Mouse (Mus musculus): ENCODE data around the gene Nap1l1. TPM values are rescaled to one million over a fixed set of nuclear protein-coding genes. Genes with fewer than 3 reads are reported as not detected.

Nap1l1 gene
- polyA plus RNA-seq, 1 experiment = 18.8 TPM

DNA sequence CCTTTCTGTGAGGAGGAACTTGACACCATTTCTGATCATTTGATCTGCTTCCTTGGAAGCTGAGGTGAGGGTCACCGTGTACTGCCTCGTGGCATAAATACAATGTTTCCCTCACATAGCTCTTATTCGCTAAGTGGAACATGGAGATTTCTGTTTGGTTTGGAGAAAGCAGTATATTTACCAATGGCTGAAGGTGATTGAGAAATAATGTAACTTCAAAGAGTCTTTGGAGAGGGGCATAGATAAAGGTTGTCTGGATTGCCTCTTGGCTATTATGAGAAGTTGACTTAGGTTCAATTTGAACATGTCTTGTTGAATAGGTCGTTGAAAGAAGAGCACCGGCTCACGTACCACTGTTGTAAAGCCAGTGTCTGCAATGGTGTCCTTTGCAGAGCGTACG lies 61.7 kb downstream of the Nap1l1 start:
- WGBS = 82% methylated on average over 8 of the region's 8 CpGs
- no peak for TF ChIP-seq CTCF (conservative IDR thresholded peaks at IDR 0.05; ENCODE audit: insufficient read depth, insufficient read length, low read depth, low read length)
- no peak for TF ChIP-seq POLR2A (IDR thresholded peaks at IDR 0.05; ENCODE audit: low read depth, low read length)
- Histone ChIP-seq H3K4me1 (ENCODE audit: control insufficient read depth, insufficient read depth, low read length) (no peaks in the 10 kb centered on the region), H3K36me3 (ENCODE audit: control insufficient read depth, insufficient read depth, low read length) (no peaks in the 10 kb centered on the region), H3K27me3 (replicated peaks; ENCODE audit: control insufficient read depth, insufficient read depth, low read length) (no peaks in the 10 kb centered on the region), H3K27ac (ENCODE audit: insufficient read depth, low read depth, low read length) (no peak overlapping the region), H3K4me3 (ENCODE audit: insufficient read depth, low read depth, low read length) (no peak overlapping the region)
- DNase-seq = no peak

DNA sequence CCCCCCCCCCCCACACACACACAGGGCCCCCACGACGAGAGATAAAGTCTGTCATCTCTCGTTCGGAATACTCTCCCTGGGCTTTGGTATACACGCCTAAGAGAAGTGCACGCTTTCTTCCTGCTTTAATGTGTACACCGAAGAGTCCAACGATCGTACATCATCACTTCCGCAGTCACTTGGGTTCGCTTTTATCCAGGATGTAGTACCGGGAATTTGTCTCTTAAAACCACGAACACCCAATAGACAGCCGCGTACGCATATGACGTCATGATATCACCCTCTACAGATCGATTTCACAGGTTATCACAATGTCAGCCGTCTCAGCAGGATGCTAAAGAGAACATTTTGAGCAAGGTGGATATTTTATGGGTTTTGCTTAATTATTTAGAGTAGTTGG lies 64.4 kb downstream of the Nap1l1 start:
- H3K4me1 ChIP-seq (ENCODE audit: control insufficient read depth, insufficient read depth, low read length) = no peaks in the 10 kb centered on the region
- no peak for DNase-seq
- 66% methylated on average over 19 of the region's 19 CpGs for WGBS
- no peaks in the 10 kb centered on the region for H3K36me3 ChIP-seq (ENCODE audit: control insufficient read depth, insufficient read depth, low read length)
- H3K4me3 ChIP-seq (ENCODE audit: insufficient read depth, low read depth, low read length) = no peak overlapping the region
- TF ChIP-seq POLR2A (IDR thresholded peaks at IDR 0.05; ENCODE audit: low read depth, low read length) (no peak), CTCF (conservative IDR thresholded peaks at IDR 0.05; ENCODE audit: insufficient read depth, insufficient read length, low read depth, low read length) (no peak)
- no peaks in the 10 kb centered on the region for H3K27me3 ChIP-seq (replicated peaks; ENCODE audit: control insufficient read depth, insufficient read depth, low read length)
- no peak overlapping the region for H3K27ac ChIP-seq (ENCODE audit: insufficient read depth, low read depth, low read length)

DNA sequence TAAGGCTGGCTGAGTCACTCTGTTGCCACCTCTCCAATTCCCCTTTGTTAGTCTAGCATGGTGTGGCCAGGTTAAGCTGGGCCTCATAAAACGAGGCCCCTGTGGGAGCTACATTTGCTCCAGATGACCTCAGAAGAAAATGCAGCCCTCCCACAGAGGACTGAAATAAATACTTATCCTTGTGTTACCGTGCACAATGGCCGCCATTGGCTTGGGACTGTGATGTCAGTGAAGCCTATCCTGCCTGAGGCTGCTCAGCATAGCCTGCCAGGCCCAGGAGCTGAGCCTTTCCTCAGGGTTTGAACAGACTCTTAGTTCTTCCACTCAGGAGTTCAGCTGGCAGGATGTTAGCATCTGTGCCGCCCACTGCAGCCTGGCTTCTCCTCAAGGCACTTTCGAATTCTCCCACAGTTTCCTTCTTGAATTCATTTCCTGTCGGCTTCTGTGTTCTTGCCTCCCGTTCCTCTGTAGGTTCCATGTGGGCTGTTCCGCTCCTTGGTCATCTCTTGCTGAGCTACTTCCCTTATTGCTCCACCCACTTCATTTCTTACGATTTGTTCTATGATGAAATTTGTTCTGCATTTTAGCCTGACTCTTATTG lies 66.8 kb downstream of the Nap1l1 start:
- TF ChIP-seq CTCF (conservative IDR thresholded peaks at IDR 0.05; ENCODE audit: insufficient read depth, insufficient read length, low read depth, low read length) = no peak
- no peak for TF ChIP-seq POLR2A (IDR thresholded peaks at IDR 0.05; ENCODE audit: low read depth, low read length)
- H3K27ac ChIP-seq (ENCODE audit: insufficient read depth, low read depth, low read length) = no peak overlapping the region
- H3K27me3 ChIP-seq (replicated peaks; ENCODE audit: control insufficient read depth, insufficient read depth, low read length) = no peaks in the 10 kb centered on the region
- no peak overlapping the region for H3K4me3 ChIP-seq (ENCODE audit: insufficient read depth, low read depth, low read length)
- H3K4me1 ChIP-seq (ENCODE audit: control insufficient read depth, insufficient read depth, low read length) = peaks cover 5% of the 10 kb centered on the region
- no peaks in the 10 kb centered on the region for H3K36me3 ChIP-seq (ENCODE audit: control insufficient read depth, insufficient read depth, low read length)
- WGBS = 43% methylated on average over 9 of the region's 9 CpGs
- peak; percentile 54 for DNase-seq

DNA sequence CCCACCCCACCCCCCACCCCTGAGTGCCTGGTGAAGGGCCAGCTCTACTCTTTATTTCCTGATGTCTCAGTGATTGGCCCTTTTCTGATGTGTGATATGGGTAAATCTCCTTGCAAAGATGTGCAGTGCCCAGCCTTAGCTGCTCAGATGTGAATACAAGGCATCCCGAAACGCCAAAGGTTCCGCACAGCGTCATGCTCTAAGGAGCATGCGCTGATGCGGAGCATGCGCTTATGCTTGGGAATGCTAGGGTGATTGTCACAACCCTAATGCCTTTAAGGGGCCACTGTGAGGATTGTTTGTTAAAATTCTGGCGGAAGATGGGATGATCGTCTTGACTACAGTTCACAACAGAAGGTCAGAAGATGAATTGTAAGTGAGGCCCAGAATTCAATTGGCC lies 67.7 kb downstream of the Nap1l1 start:
- Histone ChIP-seq H3K4me3 (ENCODE audit: insufficient read depth, low read depth, low read length) (no peak overlapping the region), H3K36me3 (ENCODE audit: control insufficient read depth, insufficient read depth, low read length) (no peaks in the 10 kb centered on the region), H3K27me3 (replicated peaks; ENCODE audit: control insufficient read depth, insufficient read depth, low read length) (no peaks in the 10 kb centered on the region), H3K27ac (ENCODE audit: insufficient read depth, low read depth, low read length) (no peak overlapping the region), H3K4me1 (ENCODE audit: control insufficient read depth, insufficient read depth, low read length) (peaks cover 5% of the 10 kb centered on the region)
- 48% methylated on average over 9 of the region's 9 CpGs for WGBS
- DNase-seq = no peak
- no peak for TF ChIP-seq CTCF (conservative IDR thresholded peaks at IDR 0.05; ENCODE audit: insufficient read depth, insufficient read length, low read depth, low read length)
- TF ChIP-seq POLR2A (IDR thresholded peaks at IDR 0.05; ENCODE audit: low read depth, low read length) = no peak

DNA sequence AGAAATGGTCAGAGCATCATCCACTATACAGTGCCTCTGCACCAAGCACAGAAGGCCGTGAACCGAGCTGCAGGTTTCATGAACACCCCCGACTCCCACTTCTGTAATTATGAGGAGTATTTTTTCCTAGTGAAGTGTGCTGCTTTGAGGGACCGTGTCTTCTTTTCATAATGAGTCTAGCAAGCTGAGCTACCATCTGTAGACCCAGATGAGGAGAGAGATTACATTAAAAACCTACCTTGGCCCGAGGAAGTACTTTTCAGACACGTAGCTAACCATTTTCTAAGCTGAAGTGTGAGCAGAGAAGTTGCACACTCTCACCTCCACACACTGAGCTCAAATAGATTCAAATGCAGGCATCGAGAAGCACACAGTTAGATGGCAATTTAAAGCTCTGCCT lies 70.1 kb downstream of the Nap1l1 start:
- DNase-seq = no peak
- Histone ChIP-seq H3K27me3 (replicated peaks; ENCODE audit: control insufficient read depth, insufficient read depth, low read length) (no peaks in the 10 kb centered on the region), H3K4me3 (ENCODE audit: insufficient read depth, low read depth, low read length) (no peak overlapping the region), H3K27ac (ENCODE audit: insufficient read depth, low read depth, low read length) (no peak overlapping the region; the same call in 1 of the 2 replicates), H3K36me3 (ENCODE audit: control insufficient read depth, insufficient read depth, low read length) (no peaks in the 10 kb centered on the region), H3K4me1 (ENCODE audit: control insufficient read depth, insufficient read depth, low read length) (peaks cover 5% of the 10 kb centered on the region)
- 85% methylated on average over 7 of the region's 7 CpGs for whole genome bisulfite sequencing
- TF ChIP-seq CTCF (conservative IDR thresholded peaks at IDR 0.05; ENCODE audit: insufficient read depth, insufficient read length, low read depth, low read length) (no peak), POLR2A (IDR thresholded peaks at IDR 0.05; ENCODE audit: low read depth, low read length) (no peak)

DNA sequence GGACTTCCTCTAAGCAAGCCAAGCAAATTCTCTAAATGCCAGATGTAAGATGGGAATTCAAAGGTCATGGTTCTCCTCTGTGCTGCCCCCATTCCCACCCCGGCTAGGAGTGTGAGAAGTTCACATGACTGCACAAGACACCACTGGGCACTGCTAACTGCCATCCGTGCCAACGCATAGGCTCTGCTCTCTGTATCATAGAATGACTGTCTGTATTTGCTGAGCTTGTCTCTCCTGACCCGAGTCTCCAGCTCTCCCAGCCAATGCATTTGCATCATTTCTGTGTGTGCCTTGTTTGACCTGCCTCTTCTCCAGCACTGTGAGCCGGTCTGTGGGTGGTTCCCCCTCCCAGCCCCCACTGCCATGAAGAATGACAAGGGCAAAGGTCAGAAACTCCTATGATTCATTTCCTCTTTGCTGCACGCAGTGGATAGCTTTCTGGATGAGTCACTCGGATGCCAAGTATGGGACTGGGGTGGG lies 70.8 kb downstream of the Nap1l1 start:
- Histone ChIP-seq H3K36me3 (ENCODE audit: control insufficient read depth, insufficient read depth, low read length) (no peaks in the 10 kb centered on the region), H3K27me3 (replicated peaks; ENCODE audit: control insufficient read depth, insufficient read depth, low read length) (no peaks in the 10 kb centered on the region), H3K27ac (ENCODE audit: insufficient read depth, low read depth, low read length) (no peak overlapping the region), H3K4me1 (ENCODE audit: control insufficient read depth, insufficient read depth, low read length) (peaks cover 5% of the 10 kb centered on the region), H3K4me3 (ENCODE audit: insufficient read depth, low read depth, low read length) (no peak overlapping the region)
- 17% methylated on average over 7 of the region's 7 CpGs for WGBS
- no peak for TF ChIP-seq CTCF (conservative IDR thresholded peaks at IDR 0.05; ENCODE audit: insufficient read depth, insufficient read length, low read depth, low read length)
- TF ChIP-seq POLR2A (IDR thresholded peaks at IDR 0.05; ENCODE audit: low read depth, low read length) = no peak
- peak; percentile 76 for DNase-seq

DNA sequence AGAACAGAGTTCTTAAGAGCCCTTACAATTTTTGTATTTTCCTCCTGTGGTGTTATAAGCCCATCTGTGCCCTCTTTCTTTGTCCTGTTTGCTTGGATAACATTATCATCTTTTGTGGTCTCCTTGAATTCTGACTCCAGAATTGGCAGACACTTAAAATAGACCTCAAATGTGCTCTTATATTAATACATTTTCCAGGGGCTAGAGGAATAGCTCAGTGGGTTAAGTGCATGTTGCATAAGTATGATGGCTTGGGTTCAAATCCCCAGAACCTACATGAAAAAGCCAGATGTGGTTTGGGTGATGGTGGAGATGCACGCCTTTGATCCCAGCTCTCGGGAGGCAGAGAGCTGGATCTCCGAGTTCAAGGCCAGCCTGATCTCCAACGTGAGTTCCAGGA lies 71.3 kb downstream of the Nap1l1 start:
- no peak for DNase-seq
- Histone ChIP-seq H3K27me3 (replicated peaks; ENCODE audit: control insufficient read depth, insufficient read depth, low read length) (no peaks in the 10 kb centered on the region), H3K27ac (ENCODE audit: insufficient read depth, low read depth, low read length) (no peak overlapping the region), H3K4me3 (ENCODE audit: insufficient read depth, low read depth, low read length) (no peak overlapping the region), H3K36me3 (ENCODE audit: control insufficient read depth, insufficient read depth, low read length) (no peaks in the 10 kb centered on the region), H3K4me1 (ENCODE audit: control insufficient read depth, insufficient read depth, low read length) (peaks cover 5% of the 10 kb centered on the region)
- TF ChIP-seq POLR2A (IDR thresholded peaks at IDR 0.05; ENCODE audit: low read depth, low read length) (no peak), CTCF (conservative IDR thresholded peaks at IDR 0.05; ENCODE audit: insufficient read depth, insufficient read length, low read depth, low read length) (no peak)
- 90% methylated on average over 4 of the region's 4 CpGs for WGBS
